Mouse (Mus musculus) small intestine, adult 2 months (tissue): ENCODE measurements around the gene Grm7.

Experiments used
- CTCF ChIP-seq: fragments of 200-500 bp; IDR thresholded peaks from 2 replicates; pipeline ENCODE4 v1.5.1; 2012; ENCODE audit warnings: low read depth, mild to moderate bottlenecking, control low read depth, inconsistent platforms, low read length, moderate library complexity, mixed read lengths; ENCODE audit not compliant: insufficient replicate concordance, insufficient read length; ENCODE audit errors: extremely low read depth
- POLR2A ChIP-seq: fragments of 200-500 bp; IDR thresholded peaks from 2 replicates; pipeline ENCODE4 v1.6.1; 2012; ENCODE audit warnings: low read depth, mild to moderate bottlenecking, control low read depth, inconsistent platforms, low read length, moderate library complexity

DNA sequence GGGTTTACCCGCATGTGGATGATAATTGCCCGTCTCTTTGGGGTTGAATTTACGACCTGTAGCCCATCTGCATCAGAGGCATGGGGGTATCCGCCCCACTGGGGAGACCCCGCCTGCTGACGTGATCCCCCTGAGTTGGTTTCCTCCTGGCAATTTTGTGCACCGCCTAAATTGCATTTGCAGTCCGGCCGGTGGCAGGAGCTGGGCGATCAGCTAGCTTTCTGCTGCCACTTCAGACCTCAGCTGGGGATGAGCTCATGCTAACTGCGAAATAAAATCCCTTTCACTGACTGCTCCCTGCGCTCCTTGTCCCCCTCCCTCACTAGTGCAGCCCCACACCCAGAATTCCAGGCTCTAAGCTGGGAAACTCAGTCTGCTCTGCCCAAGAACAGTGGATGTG lies 1.5 kb downstream of the Grm7 start:
- TF ChIP-seq POLR2A (no peak), CTCF (no peak)
